Mouse (Mus musculus): ENCODE data around the gene Katna1. TPM values are rescaled to one million over a fixed set of nuclear protein-coding genes. Genes with fewer than 3 reads are reported as not detected.

Katna1 gene
- total RNA-seq, 1 experiment from 2014 or later = 57.5 TPM

Other genes starting within 250 kb of the Katna1 start
- gene Lrp11, start 136.2 kb upstream of the Katna1 start, total RNA-seq (2017) = 1.2 and 1.3 TPM in 2 replicates
- 25.8 and 26.9 TPM in 2 replicates for gene Nup43, start 58.5 kb upstream of the Katna1 start, total RNA-seq (2017)
- gene Pcmt1, start 44.9 kb upstream of the Katna1 start, total RNA-seq (2017) = 75.1 and 90.9 TPM in 2 replicates
- 26.0 and 28.7 TPM in 2 replicates for gene Lats1, start 44.8 kb upstream of the Katna1 start, total RNA-seq (2017)
- gene Ginm1, start 66.8 kb downstream of the Katna1 start, total RNA-seq (2017) = 56.9 and 73.2 TPM in 2 replicates
- gene Ppil4, start 66.9 kb downstream of the Katna1 start, total RNA-seq (2017) = 99.6 and 101 TPM in 2 replicates
- gene Zc3h12d, start 106.5 kb downstream of the Katna1 start, total RNA-seq (2017) = 1.4 and 2.8 TPM in 2 replicates
- gene Tab2, start 230.2 kb downstream of the Katna1 start, total RNA-seq (2017) = 99.1 and 121 TPM in 2 replicates

All from hematopoietic stem cell, adult 5-6 weeks (primary cell).